In the genomic region with DNA sequence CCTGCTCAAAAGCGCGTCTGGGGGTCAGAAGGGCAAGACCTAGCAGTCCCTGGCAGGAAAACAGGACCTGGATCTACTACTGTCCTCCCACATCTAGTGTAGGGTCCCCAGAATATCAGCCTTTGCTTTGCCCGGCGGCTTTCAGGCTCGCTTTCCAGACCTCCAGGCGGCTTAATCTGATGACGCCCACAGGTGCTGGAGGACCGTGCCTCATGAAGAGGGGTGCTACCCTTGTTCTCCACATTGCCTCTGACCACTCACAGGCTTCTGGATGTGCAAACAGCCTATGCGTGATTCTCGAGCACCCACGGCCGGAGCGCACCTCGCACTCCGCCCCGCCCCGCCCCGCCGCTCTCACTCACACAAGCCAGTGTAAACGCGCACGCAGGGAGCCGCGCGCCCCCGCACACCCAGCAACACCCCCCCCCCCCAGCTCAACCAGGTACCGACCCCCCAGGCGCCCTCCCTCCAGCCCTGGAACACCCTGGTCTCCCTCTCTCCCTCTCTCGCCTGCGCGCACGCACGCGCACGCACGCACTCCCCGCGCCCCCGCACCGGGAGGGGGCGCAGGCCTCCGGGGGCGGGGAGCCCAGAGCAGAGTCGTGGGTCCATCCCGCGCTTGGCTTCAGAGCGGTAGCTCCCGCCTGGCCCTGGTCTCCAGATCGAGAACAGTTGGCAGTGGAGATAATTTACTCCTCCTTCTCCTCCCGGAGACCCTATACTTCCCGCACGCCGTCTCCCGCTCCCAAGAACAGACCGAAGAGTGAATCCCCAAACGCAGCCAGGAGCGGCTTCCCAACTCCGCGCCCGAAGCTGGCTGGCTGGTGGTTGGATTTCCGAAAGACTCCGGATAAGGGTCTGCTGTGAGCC, we compare ENCODE assay signal across 7 mouse cellular contexts. TPM values are rescaled to one million over a fixed set of nuclear protein-coding genes. Genes with fewer than 3 reads are reported as not detected.
DNase-seq lines count a peak whose midpoint lies in the region; ATAC-seq and TF ChIP-seq lines count a peak whose summit lies in the region.

No protein-coding gene starts in this region.

- no peak for TF ChIP-seq CTCF in lung, postnatal 0 days (IDR thresholded peaks at IDR 0.05)

- H3K27me3 ChIP-seq in lung, postnatal 0 days (replicated peaks; ENCODE audit: insufficient read depth, low read length): peaks cover 37% of the 10 kb centered on the region
- peaks cover 21% of the 10 kb centered on the region for H3K27me3 ChIP-seq in forebrain, embryonic 14.5 days (replicated peaks; ENCODE audit: control insufficient read depth, insufficient read depth, low read length)
- H3K27me3 ChIP-seq in neural tube, embryonic 13.5 days: peaks cover 30% of the 10 kb centered on the region

- no peaks in the 10 kb centered on the region for H3K4me1 ChIP-seq in lung, postnatal 0 days (ENCODE audit: insufficient read depth, low read depth, low read length)
- H3K4me1 ChIP-seq in forebrain, embryonic 14.5 days (ENCODE audit: control insufficient read depth, insufficient read depth, low read length): peaks cover 22% of the 10 kb centered on the region; the same call in 1 of the 2 replicates
- H3K4me1 ChIP-seq in neural tube, embryonic 13.5 days (replicated peaks): peaks cover 48% of the 10 kb centered on the region

- H3K9me3 ChIP-seq in lung, postnatal 0 days (ENCODE audit: low read length): no peaks in the 10 kb centered on the region
- H3K9me3 ChIP-seq in forebrain, embryonic 14.5 days (replicated peaks; ENCODE audit: control insufficient read depth, low read length): no peaks in the 10 kb centered on the region
- no peaks in the 10 kb centered on the region for H3K9me3 ChIP-seq in neural tube, embryonic 13.5 days

- no peak for ATAC-seq in lung, postnatal 0 days
- ATAC-seq in forebrain, embryonic 14.5 days: peak; percentile 66
- ATAC-seq in neural tube, embryonic 13.5 days (ENCODE audit: low read depth): peak; percentile 67
- ATAC-seq in megakaryocyte-erythroid progenitor cell, adult 5-6 weeks (replicated peaks; ENCODE audit: low FRiP score, low TSS enrichment, poor library complexity, severe bottlenecking): no peak

- intact Hi-C loops in left cerebral cortex, postnatal 10 days (cut with DNase I): loop anchor here (5.0 to 10.0 kb wide), 3 partner anchors 187 to 1057 kb away; no protein-coding TSS in a partner anchor

- TF ChIP-seq EP300 in lung, postnatal 0 days (IDR thresholded peaks at IDR 0.05): no peak

- peak overlapping the region; percentile 25 for H3K4me3 ChIP-seq in lung, postnatal 0 days (ENCODE audit: low read depth, low read length)
- H3K4me3 ChIP-seq in forebrain, embryonic 14.5 days (ENCODE audit: low read depth, low read length): peak overlapping the region; percentile 58
- H3K4me3 ChIP-seq in neural tube, embryonic 13.5 days: peak overlapping the region; percentile 69

- no peak overlapping the region for H3K27ac ChIP-seq in lung, postnatal 0 days (ENCODE audit: low read length)
- peak overlapping the region; percentile 3; the same call in 1 of the 2 replicates for H3K27ac ChIP-seq in forebrain, embryonic 14.5 days (ENCODE audit: low read depth, low read length)
- H3K27ac ChIP-seq in neural tube, embryonic 13.5 days (replicated peaks): peak overlapping the region; percentile 87

- no peak overlapping the region for H3K9ac ChIP-seq in lung, postnatal 0 days (replicated peaks; ENCODE audit: low read depth)
- H3K9ac ChIP-seq in forebrain, embryonic 14.5 days (ENCODE audit: low read length): peak overlapping the region; percentile 70
- peak overlapping the region; percentile 83 for H3K9ac ChIP-seq in neural tube, embryonic 13.5 days

- no peaks in the 10 kb centered on the region for H3K36me3 ChIP-seq in lung, postnatal 0 days (ENCODE audit: insufficient read depth, low read length)
- no peaks in the 10 kb centered on the region for H3K36me3 ChIP-seq in forebrain, embryonic 14.5 days (ENCODE audit: control insufficient read depth, insufficient read depth, low read length)
- H3K36me3 ChIP-seq in neural tube, embryonic 13.5 days: no peaks in the 10 kb centered on the region

- DNase-seq in lung, postnatal 0 days (ENCODE audit: low spot score): no peak
- no peak for DNase-seq in lung, postnatal 36 days
- peak; percentile 67 for DNase-seq in forebrain, embryonic 14.5 days (ENCODE audit: low spot score)
- peak; percentile 30 to 54 for DNase-seq in left cerebral cortex, postnatal 10 days (ENCODE audit: extremely low spot score in 1 of 2, low spot score in 2 of 2)
- DNase-seq in gastrocnemius, adult 18-20 months (ENCODE audit: low spot score): no peak

- peak overlapping the region; percentile 58 for H3K4me2 ChIP-seq in lung, postnatal 0 days (replicated peaks; ENCODE audit: low read depth, low read length)
- peak overlapping the region; percentile 100 for H3K4me2 ChIP-seq in forebrain, embryonic 14.5 days (ENCODE audit: low read length)
- peak overlapping the region; percentile 96 for H3K4me2 ChIP-seq in neural tube, embryonic 13.5 days

- 2% methylated on average over 46 of the region's 62 CpGs for WGBS in lung, postnatal 0 days
- WGBS in forebrain, embryonic 14.5 days: 0% methylated on average over 33 of the region's 62 CpGs
- WGBS in neural tube, embryonic 13.5 days: under 1% methylated on average over 47 of the region's 62 CpGs

RNA-seq across cellular contexts. Expression of a gene that starts 0.7 kb away (rescaled TPM):
- polyA plus RNA-seq in lung, postnatal 0 days (2015; fragmentation: Nextera tagmentation; extraction: Ambion mirVana): 0.02 TPM in 1 of 2 replicates, not detected in the other
- 5.3 and 7.2 TPM in 2 replicates for polyA plus RNA-seq in forebrain, embryonic 14.5 days (2014; fragmentation: Nextera tagmentation; extraction: Ambion mirVana)
- 10 to 100 TPM; 24.5 to 24.6 TPM for total RNA-seq in left cerebral cortex, postnatal 10 days (2021)
- 12.0 and 12.7 TPM in 2 replicates for polyA plus RNA-seq in neural tube, embryonic 13.5 days (2015; fragmentation: Nextera tagmentation; extraction: Ambion mirVana)
- not detected for total RNA-seq in gastrocnemius, adult 18-20 months (2021)
- not detected in 2 replicates for total RNA-seq in megakaryocyte-erythroid progenitor cell, adult 5-6 weeks (2014; fragmentation: Nextera tagmentation)
- total RNA-seq in megakaryocyte-erythroid progenitor cell, adult 5-6 weeks (2017): not detected in 2 replicates

Comparison
In these comparisons a context has a peak if more than half of its experiments do, and no peak if none do; other contexts are left out.
1. ATAC-seq: peak in forebrain, embryonic 14.5 days (single experiment) and neural tube, embryonic 13.5 days (single experiment); none in lung, postnatal 0 days (single experiment) and megakaryocyte-erythroid progenitor cell, adult 5-6 weeks (single experiment).
2. DNase-seq: peak in forebrain, embryonic 14.5 days (single experiment) and left cerebral cortex, postnatal 10 days (2 of 2); none in lung, postnatal 0 days (single experiment), lung, postnatal 36 days (single experiment) and gastrocnemius, adult 18-20 months (single experiment).
3. RNA of a gene that starts 0.7 kb away (total RNA-seq): 24.5 to 24.6 TPM in left cerebral cortex, postnatal 10 days; not detected in gastrocnemius, adult 18-20 months and not detected in megakaryocyte-erythroid progenitor cell, adult 5-6 weeks; every median in the first group is over 10 times any median in the second.
4. Peak in every context shown above with its lines, with median percentiles within 50 percentile points of each other: H3K4me2 ChIP-seq and H3K4me3 ChIP-seq.